Mouse (Mus musculus) hindbrain, embryonic 10.5 days (tissue): ENCODE measurements at regions not wholly inside any gene's neighbourhood (a gene's known extent, or its start where the extent isn't known, plus 50 kb on each side); places are given as distances from the start of the nearest gene placed in this dataset.

ENCODE experiments used
- DNase-seq: peaks from one replicate; pipeline ENCODE4 v3.0.0-alpha.2; 2017; ENCODE audit warnings: low spot score
- H3K27ac ChIP-seq: fragments of 300-500 bp; sonication (generic); 2 replicates; pipeline ENCODE4 v1.5.1; 2016; ENCODE audit warnings: mild to moderate bottlenecking, moderate library complexity
- H3K27me3 ChIP-seq: fragments of 300-500 bp; sonication (generic); 2 replicates; pipeline ENCODE4 v1.6.1; 2016; ENCODE audit warnings: mild to moderate bottlenecking; ENCODE audit not compliant: poor library complexity, insufficient read depth, severe bottlenecking
- H3K36me3 ChIP-seq: fragments of 300-500 bp; sonication (generic); 2 replicates; pipeline ENCODE4 v1.6.1; 2016; ENCODE audit warnings: mild to moderate bottlenecking, moderate library complexity
- H3K4me1 ChIP-seq: fragments of 300-500 bp; sonication (generic); replicated peaks from 2 replicates; pipeline ENCODE4 v1.6.1; 2016; ENCODE audit warnings: mild to moderate bottlenecking
- H3K4me3 ChIP-seq: fragments of 300-500 bp; sonication (generic); 2 replicates; pipeline ENCODE4 v1.5.1; 2016; ENCODE audit warnings: mild to moderate bottlenecking, moderate library complexity
- H3K9me3 ChIP-seq: fragments of 300-500 bp; sonication (generic); 2 replicates; pipeline ENCODE4 v1.6.1; 2016; ENCODE audit warnings: mild to moderate bottlenecking, moderate library complexity
- WGBS: fragments of 180-500 bp; shearing (Covaris S2); methylation state at CpG from one replicate; pipeline ENCODE4 v1.1.7; 2016; 5-methylcytosine and 5-hydroxymethylcytosine counted together

GRCm38 (mm10) chr3:17801479-17801878 is 146.7 kb upstream of the Cypt12 start:
- peaks cover 4% of the 10 kb centered on the region; the same call in 1 of the 2 replicates for H3K27me3 ChIP-seq
- DNase-seq, result no peak
- H3K4me3 ChIP-seq, result no peak overlapping the region
- WGBS, result 82% methylated on average over 5 of the region's 5 CpGs
- H3K36me3 ChIP-seq, result peaks cover 9% of the 10 kb centered on the region
- H3K27ac ChIP-seq, result no peak overlapping the region
- peaks cover 6% of the 10 kb centered on the region for H3K4me1 ChIP-seq
- no peaks in the 10 kb centered on the region for H3K9me3 ChIP-seq

DNA sequence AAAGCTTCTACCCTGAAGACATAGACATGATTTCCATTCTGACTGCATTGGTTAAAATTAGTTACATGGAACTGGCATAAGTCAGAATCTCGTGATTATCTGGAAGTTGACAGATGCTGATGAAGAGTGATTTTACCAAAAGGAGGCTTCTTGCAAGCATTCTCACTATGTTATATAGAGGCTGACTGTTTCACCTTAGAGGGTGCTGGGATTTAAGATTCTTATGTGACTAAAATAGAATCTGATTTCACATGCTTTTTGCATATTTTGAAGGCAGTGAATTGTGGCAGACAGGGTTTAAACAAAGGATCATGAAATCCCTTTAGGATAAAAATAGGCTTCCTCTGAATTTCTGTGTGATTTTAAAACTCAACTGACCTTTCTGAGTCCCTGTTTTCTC is 143.0 kb upstream of the Cypt12 start:
- H3K4me1 ChIP-seq, result no peaks in the 10 kb centered on the region
- H3K9me3 ChIP-seq, result no peaks in the 10 kb centered on the region
- DNase-seq, result no peak
- WGBS, result 85% methylated on average over 1 of the region's 1 CpGs
- H3K27ac ChIP-seq, result no peak overlapping the region
- no peak overlapping the region for H3K4me3 ChIP-seq
- 0 out of 2 replicates have a peak, but pooled peaks cover 3% of the 10 kb centered on the region for H3K36me3 ChIP-seq
- H3K27me3 ChIP-seq, result no peaks in the 10 kb centered on the region

- H3K9me3 ChIP-seq, result no peaks in the 10 kb centered on the region
- 58% methylated on average over 6 of the region's 6 CpGs for WGBS
Observed at GRCm38 (mm10) chr3:17811290-17811689, 136.9 kb upstream of the Cypt12 start.

GRCm38 (mm10) chr3:17824201-17824600 is 124.0 kb upstream of the Cypt12 start:
- Histone ChIP-seq H3K4me1 (no peaks in the 10 kb centered on the region), H3K4me3 (no peak overlapping the region), H3K27me3 (no peaks in the 10 kb centered on the region), H3K36me3 (no peaks in the 10 kb centered on the region), H3K27ac (no peak overlapping the region), H3K9me3 (no peaks in the 10 kb centered on the region)
- 74% methylated on average over 3 of the region's 3 CpGs for WGBS
- DNase-seq, result no peak

More at GRCm38 (mm10) chr3:17811290-17811689, 136.9 kb upstream of the Cypt12 start:
- H3K27me3 ChIP-seq, result no peaks in the 10 kb centered on the region
- H3K4me1 ChIP-seq, result no peaks in the 10 kb centered on the region
- H3K27ac ChIP-seq, result no peak overlapping the region
- no peak for DNase-seq
- no peaks in the 10 kb centered on the region for H3K36me3 ChIP-seq
- H3K4me3 ChIP-seq, result no peak overlapping the region

GRCm38 (mm10) chr3:17824662-17825061 is 123.5 kb upstream of the Cypt12 start:
- Histone ChIP-seq H3K9me3 (no peaks in the 10 kb centered on the region), H3K4me3 (no peak overlapping the region), H3K4me1 (no peaks in the 10 kb centered on the region), H3K27ac (no peak overlapping the region), H3K36me3 (no peaks in the 10 kb centered on the region), H3K27me3 (no peaks in the 10 kb centered on the region)
- no peak for DNase-seq
- WGBS, result 54% methylated on average over 4 of the region's 4 CpGs

DNA sequence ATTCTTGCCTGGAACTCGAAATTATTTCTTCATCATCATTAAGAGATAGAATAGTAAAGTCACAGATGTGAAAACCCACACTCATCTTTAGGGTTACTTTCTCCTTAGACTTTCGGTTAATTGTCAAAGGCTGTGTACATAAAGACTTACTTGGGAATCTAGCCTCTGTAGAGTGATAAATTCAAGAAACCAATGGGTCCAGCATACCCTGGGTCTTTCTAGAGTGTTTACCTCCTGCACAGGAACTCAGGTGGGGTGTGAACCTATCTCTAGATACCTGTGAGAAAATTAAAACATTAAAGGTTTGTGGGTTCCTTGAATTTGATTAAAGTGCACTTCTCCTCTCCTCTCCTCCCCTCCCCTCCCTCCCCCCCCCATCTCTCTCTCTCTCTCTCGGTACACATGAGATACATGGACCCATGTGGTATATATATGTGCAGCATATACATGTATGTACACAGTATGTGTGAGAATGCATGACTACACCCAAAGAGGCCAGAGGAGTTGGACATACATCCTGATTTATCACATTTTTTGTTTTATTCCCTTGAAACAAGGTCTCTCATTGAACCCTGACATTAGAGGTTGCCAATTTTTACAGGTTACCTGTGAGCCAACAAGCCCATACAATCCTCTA is 122.8 kb upstream of the Cypt12 start:
- Histone ChIP-seq H3K4me1 (no peaks in the 10 kb centered on the region), H3K9me3 (no peaks in the 10 kb centered on the region), H3K27ac (no peak overlapping the region), H3K27me3 (no peaks in the 10 kb centered on the region), H3K36me3 (no peaks in the 10 kb centered on the region), H3K4me3 (no peak overlapping the region)
- DNase-seq, result no peak
- WGBS, result 62% methylated on average over 3 of the region's 3 CpGs

DNA sequence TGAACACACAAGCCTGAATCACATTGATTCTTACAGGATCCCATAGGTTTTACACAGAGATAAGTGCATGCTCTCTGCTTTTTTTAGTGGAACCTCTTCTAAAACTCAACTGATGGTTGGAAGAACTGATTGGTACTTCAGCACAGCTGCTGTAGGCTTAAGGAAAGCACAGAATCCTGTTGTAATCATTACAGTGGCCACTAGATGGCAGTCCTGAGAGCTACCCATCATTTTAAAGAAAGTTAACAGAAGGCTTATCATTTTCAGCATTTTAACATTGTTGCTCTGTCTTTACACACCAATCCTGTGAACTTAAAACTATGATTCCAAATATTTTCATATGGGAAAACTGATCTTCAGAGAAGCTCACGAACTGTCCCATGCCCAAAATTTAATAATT is 113.5 kb upstream of the Cypt12 start:
- 32% methylated on average over 1 of the region's 1 CpGs for WGBS
- no peak for DNase-seq
- H3K27ac ChIP-seq, result no peak overlapping the region
- H3K36me3 ChIP-seq, result no peaks in the 10 kb centered on the region
- no peaks in the 10 kb centered on the region for H3K4me1 ChIP-seq
- no peaks in the 10 kb centered on the region for H3K27me3 ChIP-seq
- H3K9me3 ChIP-seq, result no peaks in the 10 kb centered on the region
- H3K4me3 ChIP-seq, result no peak overlapping the region

DNA sequence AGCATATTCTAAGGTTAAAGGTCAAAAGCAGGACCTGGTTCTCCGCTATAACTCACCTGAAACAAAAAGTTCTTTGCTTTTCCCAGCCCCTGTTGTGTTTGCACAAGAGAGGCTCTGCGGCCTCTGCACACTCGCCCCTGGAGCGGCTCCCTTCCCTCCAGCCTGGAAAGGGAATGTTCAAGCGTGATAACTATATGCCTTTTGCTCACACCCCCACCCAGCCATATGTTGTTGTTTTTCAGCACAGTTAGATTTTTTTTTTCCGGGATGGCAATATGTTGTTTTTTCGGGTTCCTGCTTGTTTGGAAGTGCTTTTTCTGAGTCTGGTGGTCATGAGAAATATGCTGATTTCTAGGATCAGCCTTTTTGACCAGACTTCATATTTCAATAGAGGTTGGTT is 100.6 kb upstream of the Cypt12 start:
- no peaks in the 10 kb centered on the region for H3K9me3 ChIP-seq
- H3K4me3 ChIP-seq, result no peak overlapping the region
- H3K27me3 ChIP-seq, result no peaks in the 10 kb centered on the region
- WGBS, result 83% methylated on average over 7 of the region's 7 CpGs
- H3K27ac ChIP-seq, result no peak overlapping the region
- no peaks in the 10 kb centered on the region for H3K36me3 ChIP-seq
- H3K4me1 ChIP-seq, result no peaks in the 10 kb centered on the region
- no peak for DNase-seq

DNA sequence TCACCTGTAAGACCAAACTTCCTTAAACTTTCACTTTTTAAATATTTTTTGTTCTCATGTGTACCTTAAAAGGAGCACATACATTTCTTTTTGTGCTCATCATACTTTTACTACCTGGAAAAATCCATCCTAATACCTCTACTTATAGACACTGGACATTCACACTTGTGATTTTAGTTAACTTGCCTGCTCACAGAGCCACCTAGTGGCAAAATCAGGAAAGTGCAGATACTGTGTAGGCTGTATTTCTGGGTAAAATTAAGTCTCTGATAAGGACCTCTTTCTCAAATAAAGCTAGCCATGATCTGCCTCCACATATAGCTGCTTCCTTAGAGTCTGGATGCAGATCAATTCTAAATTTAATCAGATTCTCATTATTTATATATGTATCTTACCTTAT is 100.0 kb upstream of the Cypt12 start:
- Histone ChIP-seq H3K27me3 (no peaks in the 10 kb centered on the region), H3K4me3 (no peak overlapping the region), H3K36me3 (no peaks in the 10 kb centered on the region), H3K4me1 (no peaks in the 10 kb centered on the region), H3K27ac (no peak overlapping the region), H3K9me3 (no peaks in the 10 kb centered on the region)
- DNase-seq, result peak; percentile 20

- Histone ChIP-seq H3K4me3 (no peak overlapping the region), H3K27me3 (no peaks in the 10 kb centered on the region), H3K36me3 (no peaks in the 10 kb centered on the region), H3K4me1 (no peaks in the 10 kb centered on the region), H3K9me3 (no peaks in the 10 kb centered on the region), H3K27ac (no peak overlapping the region)
- no peak for DNase-seq
- WGBS, result 82% methylated on average over 3 of the region's 3 CpGs
Observed at GRCm38 (mm10) chr3:17862367-17862766, 85.8 kb upstream of the Cypt12 start.

- Histone ChIP-seq H3K36me3 (no peaks in the 10 kb centered on the region), H3K9me3 (no peaks in the 10 kb centered on the region), H3K4me1 (no peaks in the 10 kb centered on the region), H3K4me3 (no peak overlapping the region), H3K27ac (no peak overlapping the region), H3K27me3 (no peaks in the 10 kb centered on the region)
- WGBS, result 84% methylated on average over 4 of the region's 4 CpGs
- no peak for DNase-seq
Observed at GRCm38 (mm10) chr3:17865112-17865511, 83.1 kb upstream of the Cypt12 start.

- H3K4me1 ChIP-seq, result no peaks in the 10 kb centered on the region
- H3K27me3 ChIP-seq, result no peaks in the 10 kb centered on the region
- no peaks in the 10 kb centered on the region for H3K36me3 ChIP-seq
- no peaks in the 10 kb centered on the region for H3K9me3 ChIP-seq
- H3K4me3 ChIP-seq, result no peak overlapping the region
- no peak overlapping the region for H3K27ac ChIP-seq
- WGBS, result 53% methylated on average over 4 of the region's 4 CpGs
- DNase-seq, result peak; percentile 21
Observed at GRCm38 (mm10) chr3:17870895-17871482, 77.2 kb upstream of the Cypt12 start.

DNA sequence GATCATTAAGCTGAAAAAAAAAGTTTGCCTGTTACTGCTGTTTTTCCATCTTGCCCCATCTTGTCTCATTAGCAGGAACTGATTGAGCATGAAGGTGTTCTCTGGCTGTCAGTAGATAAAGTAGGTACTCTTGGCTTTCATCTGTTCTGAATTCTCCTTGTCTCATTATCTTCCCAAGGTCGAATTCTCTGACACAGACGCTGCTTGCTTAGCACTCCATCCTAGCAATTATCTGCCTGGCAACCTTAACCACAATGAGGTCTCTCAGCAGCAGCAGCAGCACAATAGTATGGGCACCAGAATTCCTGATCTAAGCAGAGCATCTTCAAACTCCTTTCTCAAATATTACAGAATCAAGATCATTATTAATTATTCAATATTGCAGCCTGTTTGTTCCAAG is 52.3 kb upstream of the Cypt12 start:
- Histone ChIP-seq H3K36me3 (no peaks in the 10 kb centered on the region), H3K27me3 (no peaks in the 10 kb centered on the region), H3K4me1 (no peaks in the 10 kb centered on the region), H3K9me3 (no peaks in the 10 kb centered on the region), H3K4me3 (no peak overlapping the region), H3K27ac (no peak overlapping the region)
- 56% methylated on average over 2 of the region's 2 CpGs for WGBS
- DNase-seq, result no peak

DNA sequence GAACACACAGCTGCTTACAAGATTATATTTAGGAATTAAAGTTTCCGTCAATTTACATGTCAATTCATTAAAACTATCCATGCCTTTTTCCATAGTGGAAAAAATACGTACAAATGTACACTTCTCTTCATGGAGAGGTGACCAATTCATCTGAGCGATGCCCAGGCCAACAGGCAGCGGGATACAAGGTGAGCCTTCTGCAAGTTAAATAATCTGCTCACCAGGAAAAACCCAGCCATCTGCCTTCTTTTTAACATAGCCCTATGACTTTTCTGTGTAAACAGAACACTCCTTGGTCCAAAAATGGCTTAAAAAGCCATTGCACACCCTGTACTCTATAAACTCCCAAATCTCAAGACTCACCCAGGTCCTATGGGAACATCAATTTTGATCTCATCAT is 51.5 kb upstream of the Cypt12 start:
- no peak overlapping the region for H3K27ac ChIP-seq
- WGBS, result 93% methylated on average over 4 of the region's 4 CpGs
- H3K36me3 ChIP-seq, result no peaks in the 10 kb centered on the region
- no peaks in the 10 kb centered on the region for H3K4me1 ChIP-seq
- DNase-seq, result no peak
- H3K4me3 ChIP-seq, result no peak overlapping the region
- no peaks in the 10 kb centered on the region for H3K9me3 ChIP-seq
- no peaks in the 10 kb centered on the region for H3K27me3 ChIP-seq
